Mouse (Mus musculus) lung, postnatal 14 days (tissue): ENCODE measurements around the gene Slc41a3.

Source experiments
- DNase-seq: peaks from one replicate; pipeline ENCODE4 v3.0.0; 2021

Slc41a3 gene

DNA sequence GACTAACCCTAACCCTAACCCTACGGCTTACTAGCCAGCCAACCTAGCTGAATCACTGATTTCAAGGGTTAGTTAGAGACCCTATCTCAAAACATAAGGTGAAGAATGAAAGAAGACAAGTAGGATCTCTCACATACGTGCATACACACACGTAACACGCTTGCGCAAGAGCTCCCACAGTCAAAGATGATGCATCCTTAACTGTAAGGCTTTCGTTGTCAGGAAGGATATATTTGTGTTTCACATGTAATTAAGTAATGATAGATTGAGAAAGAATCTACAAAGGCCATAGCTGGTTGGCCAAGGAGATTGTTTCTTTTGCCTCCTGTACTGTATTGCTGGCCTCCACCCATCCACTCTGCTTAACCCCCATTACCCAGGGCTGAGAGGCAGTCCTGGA lies 83.5 kb downstream of the Slc41a3 start:
- no peak for DNase-seq

DNA sequence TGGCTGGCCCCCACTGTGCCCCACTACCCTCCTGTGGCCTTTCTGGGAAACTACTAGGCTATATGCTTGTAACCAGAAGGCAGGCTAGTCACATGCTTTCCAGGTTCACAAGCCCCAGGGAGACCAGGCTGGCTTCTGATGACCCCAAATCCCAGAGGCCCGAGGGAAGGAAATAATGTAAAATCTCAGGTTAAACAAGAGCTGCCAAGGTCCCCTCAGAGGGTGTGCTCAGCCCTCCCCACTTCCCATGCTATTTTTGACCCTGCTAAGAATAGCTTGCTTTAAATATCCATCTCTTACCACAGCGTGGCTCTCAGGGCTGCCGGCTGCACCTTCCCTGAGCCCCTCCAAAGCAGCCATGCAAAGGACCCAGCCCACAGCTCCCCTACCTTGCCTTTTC lies 84.2 kb downstream of the Slc41a3 start:
- no peak for DNase-seq

GRCm38 (mm10) chr6:90689500-90689899 lies 85.0 kb downstream of the Slc41a3 start:
- no peak for DNase-seq

GRCm38 (mm10) chr6:90691935-90692334 lies 87.4 kb downstream of the Slc41a3 start:
- DNase-seq = no peak

GRCm38 (mm10) chr6:90692404-90692803 lies 87.9 kb downstream of the Slc41a3 start:
- no peak for DNase-seq

DNA sequence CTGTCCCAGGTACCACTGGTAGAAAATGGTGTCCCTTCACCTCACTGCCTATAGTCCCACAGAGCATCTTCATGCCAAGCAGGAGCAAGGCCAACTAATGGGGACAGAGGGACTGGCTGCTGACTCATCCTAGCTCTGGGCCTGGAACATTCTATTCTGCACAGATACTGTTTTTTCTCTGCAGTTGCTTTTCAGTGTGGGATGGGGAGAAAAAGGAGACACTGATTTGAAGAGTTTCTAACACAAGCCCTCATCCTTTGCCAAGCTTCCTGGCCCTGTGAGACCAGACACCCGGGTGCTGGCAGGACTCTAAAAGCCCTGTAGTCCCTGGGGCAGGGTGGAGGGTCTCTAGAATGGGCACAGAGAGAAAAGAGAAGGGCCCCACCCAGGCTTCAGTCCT lies 91.2 kb downstream of the Slc41a3 start:
- peak; percentile 38 for DNase-seq
